Mouse (Mus musculus) heart, embryonic 15.5 days (tissue): Measurements from ENCODE around the gene Bola1. TPM values are rescaled to one million over a fixed set of nuclear protein-coding genes. Genes with fewer than 3 reads are reported as not detected.
"Not testable (repeated sequence)": the region's sequence is repeated elsewhere in the genome, so short reads cannot be mapped to it uniquely, and the experiment has no call there.

Experiments used
- ATAC-seq: fragments of 200-750 bp; cut with Nextera tagmentation; replicated peaks from 2 replicates; pipeline ENCODE4 v1.8.0; 2017; ENCODE audit warnings: low read depth, moderate TSS enrichment; ENCODE audit not compliant: insufficient number of reproducible peaks, insufficient read depth, low FRiP score
- H3K27ac ChIP-seq: fragments of 300-500 bp; sonication (generic); 2 replicates; pipeline ENCODE4 v1.5.1; 2015; ENCODE audit warnings: mild to moderate bottlenecking, inconsistent platforms
- H3K27me3 ChIP-seq: fragments of 300-500 bp; sonication (generic); 2 replicates; pipeline ENCODE4 v1.6.1; 2015; ENCODE audit warnings: inconsistent platforms
- H3K36me3 ChIP-seq: fragments of 300-500 bp; sonication (generic); 2 replicates; pipeline ENCODE4 v1.6.1; 2015; ENCODE audit warnings: mild to moderate bottlenecking, inconsistent platforms
- H3K4me1 ChIP-seq: fragments of 300-500 bp; sonication (generic); replicated peaks from 2 replicates; pipeline ENCODE4 v1.6.1; 2015; ENCODE audit warnings: inconsistent platforms
- H3K4me2 ChIP-seq: fragments of 300-500 bp; sonication (generic); 2 replicates; pipeline ENCODE4 v1.6.1; 2015; ENCODE audit warnings: inconsistent platforms, mild to moderate bottlenecking, moderate library complexity
- H3K4me3 ChIP-seq: fragments of 300-500 bp; sonication (generic); 2 replicates; pipeline ENCODE4 v1.5.1; 2015; ENCODE audit warnings: mild to moderate bottlenecking, inconsistent platforms
- H3K9ac ChIP-seq: fragments of 300-500 bp; sonication (generic); 2 replicates; pipeline ENCODE4 v1.6.1; 2015; ENCODE audit warnings: mild to moderate bottlenecking, inconsistent platforms
- H3K9me3 ChIP-seq: fragments of 300-500 bp; sonication (generic); replicated peaks from 2 replicates; pipeline ENCODE4 v1.6.1; 2016; ENCODE audit warnings: inconsistent platforms
- WGBS: fragments of 180-500 bp; shearing (Covaris S2); methylation state at CpG from one replicate; pipeline ENCODE4 v1.1.7; 2015; ENCODE audit warnings: mixed read lengths; 5-methylcytosine and 5-hydroxymethylcytosine counted together
- polyA plus RNA-seq: library from polyadenylated mRNA; unstranded; fragments of >200 nt; fragmentation: Nextera tagmentation; extraction: Ambion mirVana; gene quantifications from 2 replicates; pipeline ENCODE4 v1.2.1, GENCODE M21; 2015

Bola1 gene
- polyA plus RNA-seq, 1 experiment from 2014 or later, result 40.7 TPM

DNA sequence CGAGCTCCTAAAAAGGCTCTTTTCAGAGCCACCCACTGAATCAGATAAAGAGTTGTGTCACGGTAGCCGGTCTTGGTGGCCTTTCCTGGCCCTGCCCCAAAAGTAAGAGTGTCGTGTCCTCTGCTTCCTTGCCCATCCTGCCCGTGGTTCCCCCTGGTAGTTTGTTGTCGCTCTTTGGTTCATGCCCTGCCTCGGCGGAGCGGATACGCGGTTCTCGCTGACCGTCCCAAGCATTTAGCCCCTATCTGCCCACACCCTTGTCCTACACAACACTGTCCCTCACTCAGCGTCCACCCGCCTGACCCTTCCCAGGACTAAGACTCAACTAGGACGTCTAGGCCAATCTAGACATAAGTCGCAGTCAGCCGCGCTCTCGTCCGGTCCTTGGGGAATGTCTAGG, 26.5 kb upstream of the Bola1 start:
- Histone ChIP-seq H3K27ac (peak overlapping the region; percentile 77), H3K4me3 (peak overlapping the region; percentile 41), H3K4me1 (peaks cover 35% of the 10 kb centered on the region), H3K4me2 (peak overlapping the region; percentile 43; the same call in 1 of the 2 replicates)
- H3K27me3 ChIP-seq, H3K36me3 ChIP-seq, H3K9me3 ChIP-seq, H3K9ac ChIP-seq: not testable (repeated sequence)
- WGBS, result 0% methylated on average over 10 of the region's 21 CpGs
- ATAC-seq, result peak; percentile 1

GRCm38 (mm10) chr3:96245003-96245886, 25.7 kb upstream of the Bola1 start, which contains the start of gene Hist2h2aa1:
Hist2h2aa1 (plus strand) TSS chr3:96245497.
- Histone ChIP-seq H3K9ac (peak within 1 kb of the TSS; percentile 66), H3K4me1 (peaks cover 37% of the 10 kb centered on the region)
- WGBS, result under 1% methylated on average over 41 of the region's 88 CpGs

GRCm38 (mm10) chr3:96243921-96244572, 24.5 kb upstream of the Bola1 start:
- 76% methylated on average over 7 of the region's 7 CpGs for WGBS
- Histone ChIP-seq H3K4me2 (peak overlapping the region; percentile 73), H3K9ac (peak overlapping the region; percentile 66; the same call in 1 of the 2 replicates), H3K27ac (peak overlapping the region; percentile 96), H3K27me3 (no peaks in the 10 kb centered on the region), H3K36me3 (no peaks in the 10 kb centered on the region), H3K4me1 (peaks cover 35% of the 10 kb centered on the region), H3K9me3 (no peaks in the 10 kb centered on the region), H3K4me3 (peak overlapping the region; percentile 50; the same call in 1 of the 2 replicates)
- no peak for ATAC-seq

More at GRCm38 (mm10) chr3:96245003-96245886, 25.7 kb upstream of the Bola1 start, which contains the start of gene Hist2h2aa1:
- Histone ChIP-seq H3K27ac (peak within 1 kb of the TSS; percentile 96), H3K4me3 (peak within 1 kb of the TSS; percentile 50), H3K4me2 (peak within 1 kb of the TSS; percentile 73)
- not testable (repeated sequence) for H3K9me3 ChIP-seq, H3K36me3 ChIP-seq, H3K27me3 ChIP-seq
- peak; percentile 87 for ATAC-seq

DNA sequence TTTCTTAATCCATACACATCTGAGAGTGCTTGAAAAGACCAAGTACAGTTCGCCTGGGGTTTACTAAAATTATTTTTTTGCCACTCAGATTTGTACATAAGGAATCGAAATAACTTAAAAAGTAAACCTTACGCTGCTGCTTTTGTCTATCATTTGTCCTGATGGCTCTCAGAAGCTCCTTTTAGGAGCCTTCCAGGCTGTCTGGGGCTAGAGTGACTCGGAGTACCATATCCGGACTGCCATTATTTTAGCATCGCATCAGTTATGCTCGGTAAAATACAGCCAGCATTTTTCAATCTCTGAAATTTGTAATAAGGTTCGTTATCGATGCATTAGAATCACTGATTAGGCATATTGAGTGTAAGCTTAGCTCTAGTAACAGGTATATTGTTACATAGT, 21.3 kb upstream of the Bola1 start:
- Histone ChIP-seq H3K4me2 (peak overlapping the region; percentile 56), H3K27ac (peak overlapping the region; percentile 87), H3K4me1 (peaks cover 35% of the 10 kb centered on the region), H3K4me3 (no peak overlapping the region), H3K9me3 (no peaks in the 10 kb centered on the region), H3K36me3 (no peaks in the 10 kb centered on the region), H3K27me3 (no peaks in the 10 kb centered on the region), H3K9ac (peak overlapping the region; percentile 52)
- no peak for ATAC-seq
- 80% methylated on average over 9 of the region's 9 CpGs for WGBS

- Histone ChIP-seq H3K4me1 (peaks cover 35% of the 10 kb centered on the region), H3K27ac (peak within 1 kb of the TSS; percentile 87), H3K9ac (peak within 1 kb of the TSS; percentile 52), H3K4me3 (peak within 1 kb of the TSS; percentile 44), H3K4me2 (peak within 1 kb of the TSS; percentile 56)
- WGBS, result 3% methylated on average over 47 of the region's 85 CpGs
- not testable (repeated sequence) for H3K27me3 ChIP-seq, H3K36me3 ChIP-seq, H3K9me3 ChIP-seq
- peak; percentile 85 for ATAC-seq
These were observed 20.7 kb upstream of the Bola1 start, which contains the start of gene Hist2h2aa2 for GRCm38 (mm10) chr3:96239949-96240798. Hist2h2aa2 (minus strand) TSS chr3:96240276.

- H3K9me3 ChIP-seq, result not testable (repeated sequence)
These were observed 19.7 kb upstream of the Bola1 start, which contains the start of gene Hist2h3c2 for GRCm38 (mm10) chr3:96238954-96239793. Hist2h3c2 (minus strand) TSS chr3:96239127.

GRCm38 (mm10) chr3:96237904-96238511, 18.5 kb upstream of the Bola1 start:
- Histone ChIP-seq H3K9ac (peak overlapping the region; percentile 65), H3K27ac (peak overlapping the region; percentile 69), H3K4me3 (peak overlapping the region; percentile 55), H3K4me2 (peak overlapping the region; percentile 65), H3K36me3 (no peaks in the 10 kb centered on the region), H3K27me3 (no peaks in the 10 kb centered on the region), H3K9me3 (no peaks in the 10 kb centered on the region), H3K4me1 (peaks cover 19% of the 10 kb centered on the region)
- WGBS, result under 1% methylated on average over 12 of the region's 12 CpGs
- no peak for ATAC-seq

More at GRCm38 (mm10) chr3:96238954-96239793, 19.7 kb upstream of the Bola1 start, which contains the start of gene Hist2h3c2:
- peak within 1 kb of the TSS; percentile 55 for H3K4me3 ChIP-seq
- H3K4me2 ChIP-seq, result peak within 1 kb of the TSS; percentile 65
- peaks cover 30% of the 10 kb centered on the region for H3K4me1 ChIP-seq
- H3K9ac ChIP-seq, result peak within 1 kb of the TSS; percentile 65
- not testable (repeated sequence) for H3K36me3 ChIP-seq, H3K27me3 ChIP-seq
- WGBS, result 0% methylated on average over 20 of the region's 68 CpGs
- ATAC-seq, result peak; percentile 87
- H3K27ac ChIP-seq, result peak within 1 kb of the TSS; percentile 82

DNA sequence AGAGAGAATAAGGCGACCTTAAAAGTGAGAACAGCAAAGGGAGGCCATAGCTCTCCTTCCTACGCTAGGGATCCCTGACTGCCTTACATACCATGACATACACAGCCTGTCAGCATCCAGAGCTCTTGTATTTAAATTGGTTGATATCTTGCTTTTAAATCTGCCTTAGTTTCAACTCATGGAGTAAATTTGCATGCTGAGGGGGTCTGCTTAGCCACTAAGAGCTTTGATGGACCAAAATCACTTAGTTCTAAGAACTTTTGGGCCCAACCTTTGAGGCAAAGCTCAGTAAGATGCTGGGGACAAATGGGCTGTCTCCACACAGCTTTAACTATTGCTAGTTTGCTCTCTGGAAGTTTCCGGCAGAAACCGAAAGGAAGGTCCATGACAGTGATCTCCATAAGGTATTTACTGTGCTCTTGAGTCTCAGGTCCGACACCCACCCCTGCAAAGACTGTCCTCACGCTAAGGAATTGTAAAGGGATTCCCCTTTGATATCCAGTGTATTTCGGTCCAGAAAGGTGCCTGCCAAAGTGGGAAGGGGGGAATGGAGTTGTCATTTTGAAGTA, 17.9 kb upstream of the Bola1 start:
- Histone ChIP-seq H3K4me1 (peaks cover 19% of the 10 kb centered on the region), H3K36me3 (no peaks in the 10 kb centered on the region), H3K4me3 (peak overlapping the region; percentile 55), H3K27me3 (no peaks in the 10 kb centered on the region), H3K9ac (peak overlapping the region; percentile 65), H3K27ac (peak overlapping the region; percentile 69), H3K4me2 (peak overlapping the region; percentile 65), H3K9me3 (no peaks in the 10 kb centered on the region)
- no peak for ATAC-seq
- WGBS, result 21% methylated on average over 7 of the region's 7 CpGs

DNA sequence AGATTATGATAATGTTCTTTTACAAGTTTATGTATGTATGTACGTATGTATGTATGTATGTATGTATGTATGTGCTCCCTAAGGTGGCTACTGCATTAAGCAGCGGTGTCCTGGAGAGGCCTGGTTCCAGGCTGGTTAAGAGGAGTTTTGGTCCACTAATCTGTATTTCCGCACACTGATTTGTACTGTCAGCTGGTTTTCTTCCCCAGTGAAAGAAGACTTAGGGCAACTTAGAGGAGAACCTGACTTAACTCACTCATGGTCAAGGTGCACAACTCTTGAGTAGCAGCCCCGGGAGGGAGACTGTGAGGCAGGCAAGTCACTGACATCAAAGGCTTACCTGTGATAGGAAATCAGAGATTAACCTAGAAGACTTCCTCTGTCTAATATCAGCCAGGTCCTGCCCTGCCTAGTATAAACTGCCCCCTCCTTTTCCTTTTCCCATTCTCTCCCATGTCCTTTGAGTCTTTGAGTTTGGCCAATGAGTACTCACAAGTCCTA, 17.4 kb upstream of the Bola1 start:
- Histone ChIP-seq H3K27ac (peak overlapping the region; percentile 69), H3K4me3 (peak overlapping the region; percentile 55), H3K9ac (peak overlapping the region; percentile 65; the same call in 1 of the 2 replicates), H3K36me3 (no peaks in the 10 kb centered on the region), H3K9me3 (no peaks in the 10 kb centered on the region), H3K4me2 (peak overlapping the region; percentile 65), H3K4me1 (peaks cover 19% of the 10 kb centered on the region), H3K27me3 (no peaks in the 10 kb centered on the region)
- ATAC-seq, result no peak
- WGBS, result 79% methylated on average over 4 of the region's 4 CpGs
